Mouse (Mus musculus) limb, embryonic 11.5 days (tissue): ENCODE measurements around the gene Tor1aip1. TPM values are rescaled to one million over a fixed set of nuclear protein-coding genes. Genes with fewer than 3 reads are reported as not detected.

ENCODE experiments used
- ATAC-seq: fragments of 200-750 bp; cut with Nextera tagmentation; 2 replicates; pipeline ENCODE4 v1.8.0; 2017; ENCODE audit warnings: low read depth; ENCODE audit not compliant: insufficient number of reproducible peaks, low FRiP score, low TSS enrichment
- DNase-seq: peaks from one replicate; pipeline ENCODE4 v3.0.0-alpha.2; 2015; ENCODE audit warnings: low spot score
- H3K27ac ChIP-seq: fragments of 300-500 bp; sonication (generic); replicated peaks from 2 replicates; pipeline ENCODE4 v1.5.1; 2014; ENCODE audit warnings: low read depth, mild to moderate bottlenecking, low read length
- H3K27me3 ChIP-seq: fragments of 300-500 bp; sonication (generic); 2 replicates; pipeline ENCODE4 v1.6.1; 2014; ENCODE audit warnings: mild to moderate bottlenecking, low read length, mixed read lengths; ENCODE audit not compliant: control insufficient read depth, insufficient read depth
- H3K36me3 ChIP-seq: fragments of 300-500 bp; sonication (generic); 2 replicates; pipeline ENCODE4 v1.6.1; 2014; ENCODE audit warnings: mild to moderate bottlenecking, low read length, moderate library complexity, mixed read lengths; ENCODE audit not compliant: control insufficient read depth, insufficient read depth
- H3K4me1 ChIP-seq: fragments of 300-500 bp; sonication (generic); 2 replicates; pipeline ENCODE4 v1.6.1; 2014; ENCODE audit warnings: low read length, mixed read lengths; ENCODE audit not compliant: control insufficient read depth, insufficient read depth
- H3K4me2 ChIP-seq: fragments of 300-500 bp; sonication (generic); 2 replicates; pipeline ENCODE4 v1.6.1; 2014; ENCODE audit warnings: low read depth, mild to moderate bottlenecking, moderate library complexity; ENCODE audit not compliant: severe bottlenecking
- H3K4me3 ChIP-seq: fragments of 300-500 bp; sonication (generic); 2 replicates; pipeline ENCODE4 v1.5.1; 2014; ENCODE audit warnings: low read depth, low read length
- H3K9ac ChIP-seq: fragments of 300-500 bp; sonication (generic); 2 replicates; pipeline ENCODE4 v1.6.1; 2014; ENCODE audit warnings: mild to moderate bottlenecking, low read length
- H3K9me3 ChIP-seq: fragments of 300-500 bp; sonication (generic); 2 replicates; pipeline ENCODE4 v1.6.1; 2016; ENCODE audit warnings: low read length; ENCODE audit not compliant: control insufficient read depth
- WGBS: fragments of 180-500 bp; shearing (Covaris S2); extraction: QIAGEN DNeasy Blood & Tissue Kit; methylation state at CpG from one replicate; pipeline ENCODE4 v1.1.7; 2014; 5-methylcytosine and 5-hydroxymethylcytosine counted together
- polyA plus RNA-seq: library from polyadenylated mRNA; unstranded; fragments of >200 nt; fragmentation: Nextera tagmentation; extraction: Ambion mirVana; gene quantifications from 2 replicates; pipeline ENCODE4 v1.2.1, GENCODE M21; 2014

Tor1aip1 gene
- polyA plus RNA-seq = 42.3 and 44.7 TPM in 2 replicates

DNA sequence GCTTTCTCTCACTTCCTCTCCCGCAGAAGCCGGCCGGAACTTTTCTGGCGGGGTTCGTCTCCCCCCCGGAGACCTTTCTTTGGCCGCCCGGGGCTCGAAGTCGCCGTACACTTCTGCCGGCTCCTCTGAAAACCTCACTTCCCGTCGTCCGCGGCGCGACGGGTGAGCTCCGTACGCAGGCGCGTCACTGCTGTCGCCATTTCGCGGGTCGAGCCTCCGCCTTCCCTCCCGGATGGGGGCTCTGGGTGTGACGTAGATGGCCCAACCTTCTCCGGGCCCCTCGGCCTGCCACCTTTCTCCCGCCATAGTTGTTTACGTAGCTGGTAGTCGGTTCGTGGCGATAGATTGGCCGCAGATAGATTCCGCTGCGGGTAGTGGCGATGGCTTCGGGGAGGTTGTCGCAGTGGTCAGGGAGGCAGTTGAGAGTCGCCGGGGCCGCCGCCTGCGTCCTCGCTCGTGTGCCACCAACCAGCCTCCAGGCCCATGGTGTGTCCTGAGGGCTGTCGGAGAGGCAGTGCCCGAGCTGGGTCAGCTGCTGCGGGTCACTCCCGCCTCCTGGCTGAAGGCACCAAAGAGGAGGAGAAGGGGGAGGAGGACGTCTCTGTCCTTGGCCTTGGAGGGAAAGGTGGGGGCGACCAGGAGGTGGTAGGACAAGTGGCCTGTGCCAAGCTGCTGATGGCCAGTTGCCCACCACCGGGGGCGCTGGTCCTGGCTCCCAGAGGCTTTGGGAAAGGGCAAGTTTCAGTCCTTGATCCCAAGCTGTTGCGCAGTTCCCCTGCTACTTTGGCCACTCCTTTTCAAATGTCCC lies at the start of gene Tor1aip1:
Tor1aip1 (minus strand) TSS at position 551 of the 808 bp plus-strand sequence.
- 0% methylated on average over 59 of the region's 59 CpGs for WGBS
- ATAC-seq = peak; percentile 93
- no peaks in the 10 kb centered on the region for H3K9me3 ChIP-seq

DNA sequence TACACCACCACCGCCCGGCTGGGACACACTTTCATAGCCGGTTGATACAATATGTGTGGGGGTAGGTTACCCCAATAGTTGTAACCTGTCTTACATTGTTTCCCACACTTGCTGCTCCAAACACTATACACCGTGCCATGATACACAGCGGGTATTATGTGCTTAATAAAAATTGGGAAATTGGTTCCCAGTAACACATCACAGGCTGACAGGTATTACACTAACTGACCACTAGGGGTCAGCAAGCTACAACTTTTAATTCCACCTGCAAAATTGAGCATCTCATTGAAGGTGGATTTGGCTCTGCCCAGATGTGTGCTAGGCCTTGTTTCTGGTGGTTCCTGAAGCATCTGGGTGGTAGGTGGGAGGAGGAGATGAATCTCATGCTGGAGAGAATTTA lies 49.5 kb upstream of the Tor1aip1 start:
- H3K4me3 ChIP-seq = no peak overlapping the region
- no peak for ATAC-seq
- peak; percentile 42 for DNase-seq
- no peak overlapping the region for H3K4me2 ChIP-seq
- no peaks in the 10 kb centered on the region for H3K9me3 ChIP-seq
- H3K9ac ChIP-seq = no peak overlapping the region
- H3K27me3 ChIP-seq = no peaks in the 10 kb centered on the region
- H3K27ac ChIP-seq = no peak overlapping the region
- 54% methylated on average over 5 of the region's 5 CpGs for WGBS
- H3K4me1 ChIP-seq = peaks cover 9% of the 10 kb centered on the region
- H3K36me3 ChIP-seq = no peaks in the 10 kb centered on the region

More for the DNA sequence above, at the start of gene Tor1aip1:
- Histone ChIP-seq H3K27me3 (no peaks in the 10 kb centered on the region), H3K36me3 (peaks cover 6% of the 10 kb centered on the region; the same call in 1 of the 2 replicates), H3K27ac (peak within 1 kb of the TSS; percentile 99), H3K4me3 (peak within 1 kb of the TSS; percentile 72), H3K4me2 (peak within 1 kb of the TSS; percentile 65), H3K9ac (peak within 1 kb of the TSS; percentile 88), H3K4me1 (0 out of 2 replicates have a peak, but pooled peaks cover 5% of the 10 kb centered on the region)
- peak; percentile 97 for DNase-seq

- H3K36me3 ChIP-seq = no peaks in the 10 kb centered on the region
- no peak for ATAC-seq
- no peak overlapping the region for H3K27ac ChIP-seq
- no peak overlapping the region for H3K4me3 ChIP-seq
- H3K9me3 ChIP-seq = no peaks in the 10 kb centered on the region
- WGBS = 77% methylated on average over 3 of the region's 3 CpGs
- no peaks in the 10 kb centered on the region for H3K27me3 ChIP-seq
- peaks cover 1% of the 10 kb centered on the region for H3K4me1 ChIP-seq
- no peak overlapping the region for H3K9ac ChIP-seq
- no peak for DNase-seq
- H3K4me2 ChIP-seq = no peak overlapping the region
Measured at GRCm38 (mm10) chr1:156084603-156085002, 48.3 kb upstream of the Tor1aip1 start.

GRCm38 (mm10) chr1:156077655-156078054 lies 41.4 kb upstream of the Tor1aip1 start:
- 66% methylated on average over 3 of the region's 3 CpGs for WGBS
- H3K9me3 ChIP-seq = no peaks in the 10 kb centered on the region
- DNase-seq (no peak), ATAC-seq (no peak)
- H3K36me3 ChIP-seq = no peaks in the 10 kb centered on the region
- H3K4me1 ChIP-seq = no peaks in the 10 kb centered on the region
- no peak overlapping the region for H3K4me2 ChIP-seq
- H3K4me3 ChIP-seq = no peak overlapping the region
- no peak overlapping the region for H3K27ac ChIP-seq
- H3K9ac ChIP-seq = no peak overlapping the region
- no peaks in the 10 kb centered on the region for H3K27me3 ChIP-seq

DNA sequence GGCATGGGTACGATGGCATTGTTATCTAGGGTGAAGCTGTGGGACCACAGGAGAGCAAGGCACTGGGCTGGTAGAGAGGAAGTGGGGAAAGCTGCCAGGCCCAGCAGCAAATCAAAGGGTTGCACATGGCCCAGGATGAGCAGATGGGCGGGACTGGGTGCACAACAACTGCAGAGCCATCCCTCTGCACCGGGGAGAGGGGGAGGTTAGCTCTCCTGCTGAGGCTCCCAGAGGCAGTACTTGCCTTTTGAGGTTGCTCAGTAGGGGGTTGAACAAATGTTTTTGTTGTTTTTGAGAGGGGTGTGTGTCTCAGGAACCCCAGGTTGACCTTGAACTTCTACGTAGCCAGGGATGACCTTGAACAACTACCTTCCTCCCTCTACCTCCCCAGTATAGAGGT lies 40.2 kb upstream of the Tor1aip1 start:
- H3K4me2 ChIP-seq = no peak overlapping the region
- no peak overlapping the region for H3K27ac ChIP-seq
- DNase-seq = no peak
- no peak for ATAC-seq
- WGBS = 61% methylated on average over 4 of the region's 4 CpGs
- H3K9me3 ChIP-seq = no peaks in the 10 kb centered on the region
- no peaks in the 10 kb centered on the region for H3K36me3 ChIP-seq
- H3K4me1 ChIP-seq = no peaks in the 10 kb centered on the region
- no peaks in the 10 kb centered on the region for H3K27me3 ChIP-seq
- no peak overlapping the region for H3K9ac ChIP-seq
- H3K4me3 ChIP-seq = no peak overlapping the region

GRCm38 (mm10) chr1:156074575-156074974 lies 38.3 kb upstream of the Tor1aip1 start:
- Histone ChIP-seq H3K27me3 (no peaks in the 10 kb centered on the region), H3K36me3 (no peaks in the 10 kb centered on the region), H3K4me3 (no peak overlapping the region), H3K9ac (no peak overlapping the region), H3K4me2 (no peak overlapping the region), H3K27ac (no peak overlapping the region), H3K9me3 (no peaks in the 10 kb centered on the region), H3K4me1 (no peaks in the 10 kb centered on the region)
- DNase-seq (peak; percentile 55), ATAC-seq (no peak)
- 53% methylated on average over 8 of the region's 8 CpGs for WGBS

GRCm38 (mm10) chr1:156073169-156073821 lies 37.0 kb upstream of the Tor1aip1 start:
- no peaks in the 10 kb centered on the region for H3K9me3 ChIP-seq
- WGBS = 67% methylated on average over 15 of the region's 15 CpGs
- DNase-seq (no peak), ATAC-seq (no peak)
- H3K27me3 ChIP-seq = no peaks in the 10 kb centered on the region
- H3K36me3 ChIP-seq = no peaks in the 10 kb centered on the region
- no peak overlapping the region for H3K4me3 ChIP-seq
- no peak overlapping the region for H3K9ac ChIP-seq
- H3K4me2 ChIP-seq = no peak overlapping the region
- H3K27ac ChIP-seq = no peak overlapping the region
- H3K4me1 ChIP-seq = no peaks in the 10 kb centered on the region

DNA sequence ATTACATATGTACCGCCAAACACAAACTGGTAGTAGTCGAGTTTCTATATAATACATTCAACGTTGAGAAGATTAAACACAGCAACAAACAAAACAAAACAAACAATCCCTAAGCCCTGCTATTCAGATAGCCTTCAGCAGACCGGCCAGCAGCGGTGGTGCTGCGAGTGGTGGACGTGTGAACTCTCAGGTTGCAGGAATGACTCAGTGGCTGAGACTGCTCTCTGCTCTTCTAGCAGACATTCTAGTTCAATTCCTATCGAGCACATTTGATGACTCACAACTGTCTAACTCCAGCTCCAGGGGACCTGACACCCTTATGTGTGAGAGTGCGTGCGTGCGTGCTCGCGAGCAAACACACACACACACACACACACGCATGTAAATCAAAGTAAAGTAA lies 33.8 kb upstream of the Tor1aip1 start:
- WGBS = 80% methylated on average over 14 of the region's 14 CpGs
- Histone ChIP-seq H3K36me3 (peaks cover 3% of the 10 kb centered on the region), H3K27me3 (no peaks in the 10 kb centered on the region), H3K9ac (no peak overlapping the region), H3K4me3 (no peak overlapping the region), H3K27ac (no peak overlapping the region), H3K9me3 (no peaks in the 10 kb centered on the region), H3K4me2 (no peak overlapping the region), H3K4me1 (no peaks in the 10 kb centered on the region)
- DNase-seq (no peak), ATAC-seq (no peak)
